Mouse (Mus musculus) heart, embryonic 14.5 days (tissue): ENCODE measurements at regions not wholly inside any gene's neighbourhood (a gene's known extent, or its start where the extent isn't known, plus 50 kb on each side); places are given as distances from the start of the nearest gene placed in this dataset.

Source experiments
- ATAC-seq: fragments of 200-750 bp; cut with Nextera tagmentation; 2 replicates; pipeline ENCODE4 v1.8.0; 2017; ENCODE audit warnings: low read depth, moderate TSS enrichment; ENCODE audit not compliant: insufficient number of reproducible peaks, insufficient read depth, low FRiP score
- H3K27ac ChIP-seq, 2 experiments: fragments of 200-500 bp in 1 of 2; fragments of 300-500 bp in 1 of 2; sonication (generic) in 1 of 2; replicated peaks in 1 of 2; 2 replicates each; pipeline ENCODE4 v1.5.1; 2012 to 2014; ENCODE audit warnings: low read depth in 2 of 2, low read length in 2 of 2, control low read depth in 1 of 2, mild to moderate bottlenecking in 1 of 2, mixed read lengths in 1 of 2; ENCODE audit not compliant: control insufficient read depth in 1 of 2, insufficient read depth in 1 of 2
- H3K27me3 ChIP-seq: fragments of 300-500 bp; sonication (generic); 2 replicates; pipeline ENCODE4 v1.6.1; 2014; ENCODE audit warnings: mild to moderate bottlenecking, low read length, control low read depth; ENCODE audit not compliant: control insufficient read depth, insufficient read depth
- H3K36me3 ChIP-seq: fragments of 300-500 bp; sonication (generic); 2 replicates; pipeline ENCODE4 v1.6.1; 2014; ENCODE audit warnings: mild to moderate bottlenecking, control low read depth, low read length, mixed read lengths; ENCODE audit not compliant: control insufficient read depth, insufficient read depth
- H3K4me1 ChIP-seq, 2 experiments: fragments of 200-500 bp in 1 of 2; fragments of 300-500 bp in 1 of 2; sonication (generic) in 1 of 2; 2 replicates each; pipeline ENCODE4 v1.6.1; 2012 to 2014; ENCODE audit warnings: low read length in 2 of 2, control low read depth in 1 of 2, mixed read lengths in 1 of 2; ENCODE audit not compliant: control insufficient read depth in 2 of 2, insufficient read depth in 2 of 2
- H3K4me2 ChIP-seq: fragments of 300-500 bp; sonication (generic); 2 replicates; pipeline ENCODE4 v1.6.1; 2014; ENCODE audit warnings: mild to moderate bottlenecking, low read length
- H3K4me3 ChIP-seq, 2 experiments: fragments of 200-500 bp in 1 of 2; fragments of 300-500 bp in 1 of 2; sonication (generic) in 1 of 2; 2 replicates each; pipeline ENCODE4 v1.5.1; 2012 to 2014; ENCODE audit warnings: low read length in 2 of 2, mild to moderate bottlenecking in 2 of 2, control low read depth in 1 of 2, low read depth in 1 of 2, moderate library complexity in 1 of 2; ENCODE audit not compliant: control insufficient read depth in 1 of 2, insufficient read depth in 1 of 2
- H3K9ac ChIP-seq: fragments of 300-500 bp; sonication (generic); 2 replicates; pipeline ENCODE4 v1.6.1; 2014; ENCODE audit warnings: mild to moderate bottlenecking, low read length
- H3K9me3 ChIP-seq: fragments of 300-500 bp; sonication (generic); 2 replicates; pipeline ENCODE4 v1.6.1; 2016; ENCODE audit warnings: low read length, control low read depth; ENCODE audit not compliant: control insufficient read depth
- WGBS: fragments of 180-500 bp; shearing (Covaris S2); extraction: QIAGEN DNeasy Blood & Tissue Kit; methylation state at CpG from one replicate; pipeline ENCODE4 v1.1.7; 2014; 5-methylcytosine and 5-hydroxymethylcytosine counted together

GRCm38 (mm10) chr2:133748493-133748892, 196.5 kb downstream of the Bmp2 start:
- H3K9me3 ChIP-seq: no peaks in the 10 kb centered on the region
- H3K4me1 ChIP-seq: no peaks in the 10 kb centered on the region
- H3K4me2 ChIP-seq: no peak overlapping the region
- H3K27me3 ChIP-seq: no peaks in the 10 kb centered on the region
- no peak for ATAC-seq
- H3K27ac ChIP-seq: no peak overlapping the region
- no peak overlapping the region for H3K9ac ChIP-seq
- H3K36me3 ChIP-seq: no peaks in the 10 kb centered on the region
- no peak overlapping the region for H3K4me3 ChIP-seq
- WGBS: 56% methylated on average over 4 of the region's 4 CpGs

DNA sequence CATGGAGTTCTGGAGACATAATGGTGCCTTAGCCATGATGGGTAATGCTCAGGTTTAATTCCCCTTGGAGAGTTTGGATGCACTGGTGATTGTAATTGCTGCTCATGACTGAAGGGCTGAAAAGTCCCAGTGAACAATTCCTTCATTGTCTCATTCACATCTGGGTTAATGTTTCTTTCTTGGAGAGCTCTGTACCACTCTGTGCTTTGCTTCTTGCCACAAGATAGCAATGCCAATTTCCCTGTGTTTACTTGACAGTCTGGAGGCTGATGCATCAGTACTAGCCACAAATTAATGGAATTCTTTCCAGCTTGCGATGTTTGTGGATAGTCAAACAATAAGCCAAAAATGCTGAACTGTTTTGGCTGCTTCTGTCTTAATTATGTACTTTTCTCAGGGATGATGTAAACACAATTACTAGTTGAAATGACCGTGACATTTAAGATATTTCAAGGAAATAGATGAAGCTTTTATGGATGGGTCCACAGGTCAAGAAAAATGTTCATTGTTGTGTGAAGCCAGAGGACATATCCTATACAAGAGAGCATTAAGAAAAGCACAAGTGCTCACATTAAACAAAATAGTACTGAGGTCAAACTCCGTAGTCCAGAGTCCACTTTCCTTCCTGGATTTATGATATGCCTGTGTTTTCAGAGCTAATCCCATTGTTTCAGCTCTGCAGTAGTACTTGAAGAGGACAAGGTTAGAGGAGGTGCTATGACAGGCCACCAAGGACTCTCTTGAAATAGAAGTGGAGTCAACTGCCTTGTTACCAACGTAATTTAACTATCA, 198.1 kb downstream of the Bmp2 start:
- ATAC-seq: no peak
- no peak overlapping the region for H3K27ac ChIP-seq
- H3K36me3 ChIP-seq: no peaks in the 10 kb centered on the region
- H3K4me1 ChIP-seq: no peaks in the 10 kb centered on the region
- H3K9me3 ChIP-seq: no peaks in the 10 kb centered on the region
- no peaks in the 10 kb centered on the region for H3K27me3 ChIP-seq
- no peak overlapping the region for H3K4me3 ChIP-seq
- WGBS: 65% methylated on average over 4 of the region's 4 CpGs
- H3K4me2 ChIP-seq: no peak overlapping the region
- H3K9ac ChIP-seq: no peak overlapping the region

DNA sequence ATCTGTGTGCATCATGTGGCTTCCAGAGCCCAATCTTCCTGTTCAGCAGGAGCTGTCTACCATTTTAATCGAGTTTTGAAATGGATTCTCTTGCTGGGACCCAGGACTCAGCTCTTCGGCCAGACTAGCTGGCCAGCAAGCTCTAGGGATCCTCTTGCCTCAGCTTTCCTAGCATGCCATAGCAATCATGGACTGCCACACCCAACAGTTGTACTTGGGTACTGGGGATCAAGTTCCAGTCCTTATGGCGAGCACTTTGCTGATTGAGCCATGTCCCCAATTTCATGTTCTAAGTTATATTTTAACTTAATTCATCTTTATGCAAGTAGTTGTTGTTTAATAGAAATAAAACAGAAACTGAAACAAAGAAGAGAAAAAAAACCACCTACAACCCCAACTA, 202.1 kb downstream of the Bmp2 start:
- no peak overlapping the region for H3K9ac ChIP-seq
- H3K9me3 ChIP-seq: no peaks in the 10 kb centered on the region
- H3K4me2 ChIP-seq: no peak overlapping the region
- H3K4me1 ChIP-seq: no peaks in the 10 kb centered on the region
- H3K27ac ChIP-seq: no peak overlapping the region
- H3K36me3 ChIP-seq: no peaks in the 10 kb centered on the region
- ATAC-seq: no peak
- WGBS: 79% methylated on average over 3 of the region's 3 CpGs
- H3K4me3 ChIP-seq: no peak overlapping the region
- no peaks in the 10 kb centered on the region for H3K27me3 ChIP-seq

GRCm38 (mm10) chr2:133761496-133761895, 209.5 kb downstream of the Bmp2 start:
- Histone ChIP-seq H3K4me2 (no peak overlapping the region), H3K36me3 (no peaks in the 10 kb centered on the region), H3K9me3 (no peaks in the 10 kb centered on the region), H3K27me3 (no peaks in the 10 kb centered on the region), H3K4me3 (no peak overlapping the region), H3K9ac (no peak overlapping the region), H3K27ac (no peak overlapping the region), H3K4me1 (no peaks in the 10 kb centered on the region)
- no peak for ATAC-seq
- WGBS: 83% methylated on average over 7 of the region's 7 CpGs

- Histone ChIP-seq H3K9me3 (no peaks in the 10 kb centered on the region), H3K4me1 (no peaks in the 10 kb centered on the region), H3K27me3 (no peaks in the 10 kb centered on the region), H3K9ac (no peak overlapping the region), H3K36me3 (no peaks in the 10 kb centered on the region), H3K4me2 (no peak overlapping the region), H3K27ac (no peak overlapping the region), H3K4me3 (no peak overlapping the region)
- WGBS: 85% methylated on average over 1 of the region's 1 CpGs
- no peak for ATAC-seq
Observed at GRCm38 (mm10) chr2:133768546-133768945, 216.6 kb downstream of the Bmp2 start.

DNA sequence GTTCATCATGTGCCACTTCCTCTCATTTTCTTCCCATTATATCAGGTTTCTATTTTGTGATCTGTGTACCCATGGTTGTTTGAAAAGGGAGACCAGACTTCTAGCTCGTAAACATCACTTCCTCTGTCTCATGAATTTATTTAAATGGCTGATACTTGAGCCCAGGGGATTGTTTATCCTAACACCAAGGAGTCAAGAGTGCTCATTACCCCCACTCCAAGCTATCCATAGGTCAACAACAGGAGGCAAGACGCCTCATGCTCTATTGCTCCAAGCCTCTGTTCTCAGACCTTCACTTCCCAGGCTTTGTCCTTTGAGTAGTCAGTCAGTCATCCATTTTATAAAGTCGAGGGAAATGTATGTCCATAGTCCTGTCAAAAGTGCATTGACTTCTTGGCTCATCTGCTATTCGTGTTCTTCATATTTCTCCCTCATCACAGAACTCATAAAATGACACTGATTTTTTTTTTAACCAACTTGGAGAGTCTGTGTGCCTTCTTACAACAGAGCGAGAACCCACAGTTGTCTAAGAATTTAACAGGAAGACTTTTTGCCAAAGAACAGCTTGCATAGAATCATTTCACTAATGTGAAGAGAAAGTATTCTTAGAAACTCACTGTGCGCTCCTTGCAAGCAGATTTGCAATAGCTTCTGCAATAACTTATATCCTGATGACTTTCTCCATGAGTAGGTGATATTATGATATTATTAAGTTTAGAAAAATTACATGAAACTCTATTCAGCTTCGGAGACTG, 231.8 kb downstream of the Bmp2 start:
- Histone ChIP-seq H3K4me2 (no peak overlapping the region), H3K9ac (no peak overlapping the region), H3K4me1 (no peaks in the 10 kb centered on the region), H3K9me3 (no peaks in the 10 kb centered on the region), H3K4me3 (no peak overlapping the region), H3K27me3 (no peaks in the 10 kb centered on the region), H3K36me3 (no peaks in the 10 kb centered on the region), H3K27ac (no peak overlapping the region)
- 67% methylated on average over 7 of the region's 7 CpGs for WGBS
- no peak for ATAC-seq

GRCm38 (mm10) chr2:133791031-133791430, 239.1 kb downstream of the Bmp2 start:
- Histone ChIP-seq H3K4me2 (no peak overlapping the region), H3K9me3 (no peaks in the 10 kb centered on the region), H3K4me1 (peaks cover 2 to 3% of the 10 kb centered on the region in 2 experiments; a peak in 2 of 4 replicates), H3K27ac (no peak overlapping the region), H3K4me3 (no peak overlapping the region), H3K36me3 (no peaks in the 10 kb centered on the region), H3K9ac (no peak overlapping the region), H3K27me3 (no peaks in the 10 kb centered on the region)
- 71% methylated on average over 1 of the region's 1 CpGs for WGBS
- ATAC-seq: no peak
